Mouse (Mus musculus): Measurements from ENCODE around the gene Olfr444.

Olfr444 gene

DNA sequence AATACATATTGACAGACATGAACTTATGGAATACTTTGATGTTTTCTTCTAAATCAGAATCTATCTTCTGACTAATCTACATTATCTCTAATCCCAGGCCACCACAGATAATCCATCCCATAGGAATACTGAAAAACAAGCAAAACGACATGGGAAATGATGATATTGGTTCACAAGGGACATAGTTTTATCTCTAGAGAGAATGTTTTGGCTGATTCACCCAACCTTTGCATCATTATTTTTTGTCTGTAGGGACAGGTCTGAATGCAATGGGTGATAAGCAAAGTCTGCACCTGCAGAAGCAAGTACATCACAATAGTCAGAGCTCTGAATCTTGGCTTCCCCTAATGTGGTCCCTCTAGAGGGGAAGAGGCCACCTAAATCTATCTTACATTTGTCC, at the start of gene Olfr444:
TSS of gene Olfr444 (plus strand) at position 301 of the 400 bp plus-strand sequence.
- no peak for DNase-seq

DNA sequence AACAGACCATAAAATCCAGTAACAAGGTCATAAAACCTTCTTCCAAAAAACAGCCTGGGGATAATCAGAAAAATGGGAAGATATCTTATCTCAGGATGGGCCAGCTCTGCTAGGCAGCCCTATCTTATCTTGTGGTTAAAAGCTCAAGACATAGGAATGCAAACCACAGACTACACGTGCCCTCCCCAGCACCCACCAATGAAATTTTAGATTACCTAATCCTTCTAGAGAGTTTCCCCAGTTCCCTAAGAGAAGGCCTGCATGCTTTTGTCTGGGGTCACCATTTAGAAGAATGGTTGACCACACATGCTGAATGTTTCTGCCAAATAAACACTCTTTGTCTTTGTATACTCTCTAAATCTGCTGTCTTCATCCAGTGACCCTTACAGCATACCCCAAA, 48.5 kb upstream of the Olfr444 start:
- no peak for DNase-seq

DNA sequence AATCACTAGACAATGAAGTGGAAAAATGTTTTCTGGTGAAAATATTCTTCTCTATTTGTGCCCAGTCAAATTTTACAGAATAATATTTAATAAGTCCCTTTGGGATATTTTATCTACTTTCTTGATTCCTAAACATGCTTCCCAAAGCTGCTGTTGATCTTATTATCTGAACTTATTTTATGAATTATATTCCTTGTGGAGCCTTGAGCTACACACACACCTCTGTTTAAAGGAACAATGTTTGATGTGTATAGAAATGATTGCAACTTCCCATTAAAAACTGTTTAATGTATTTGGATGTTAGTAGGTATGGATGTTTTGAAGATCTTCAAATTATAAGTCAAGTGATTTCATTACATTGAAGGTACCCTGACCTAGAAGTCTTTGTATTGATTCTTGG, 40.3 kb upstream of the Olfr444 start, which contains the start of gene Olfr447:
TSS of gene Olfr447 (plus strand) at position 301 of the 400 bp plus-strand sequence.
- no peak for DNase-seq

DNA sequence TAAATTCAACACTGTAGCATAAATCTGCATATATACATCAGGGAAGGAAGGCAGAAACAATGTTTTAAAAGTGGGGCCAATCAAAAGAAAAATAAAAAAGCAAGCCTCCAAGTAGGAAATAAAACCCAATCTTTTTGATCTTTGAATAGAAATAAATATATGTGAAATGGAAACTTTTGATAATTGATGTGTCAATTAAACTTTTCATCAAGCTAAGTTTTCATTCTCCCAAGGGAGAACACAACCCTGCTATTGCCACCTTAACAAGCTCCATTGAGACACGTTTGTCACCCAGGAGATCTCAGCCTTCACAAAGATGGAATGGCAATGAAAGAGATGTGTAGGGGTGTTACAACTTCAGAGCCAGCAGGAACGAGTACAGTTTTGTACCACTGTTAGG, 27.8 kb upstream of the Olfr444 start, which contains the start of gene Olfr446:
TSS of gene Olfr446 (plus strand) at position 301 of the 400 bp plus-strand sequence.
- no peak for DNase-seq

DNA sequence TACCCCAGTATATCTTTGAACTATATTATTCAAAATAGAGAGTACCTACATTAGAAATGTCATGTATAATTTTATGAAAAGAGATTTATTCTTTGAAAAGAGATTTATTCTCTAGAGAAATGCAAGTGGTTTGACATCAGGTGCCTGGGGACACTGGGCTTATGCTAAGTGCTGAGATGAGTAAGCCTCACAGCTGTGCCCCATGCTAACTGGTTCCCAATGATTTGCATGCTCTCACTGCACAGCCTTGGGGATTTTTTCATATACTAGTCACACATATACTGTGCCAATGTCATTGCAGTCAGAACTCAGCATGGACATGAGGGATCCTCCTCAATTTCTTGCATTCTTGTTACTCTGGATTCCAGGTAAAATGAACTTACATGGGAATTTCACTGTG, 31.5 kb downstream of the Olfr444 start:
- DNase-seq: no peak

Measured in thymus, adult 18-20 months (tissue).